In the genomic region with DNA sequence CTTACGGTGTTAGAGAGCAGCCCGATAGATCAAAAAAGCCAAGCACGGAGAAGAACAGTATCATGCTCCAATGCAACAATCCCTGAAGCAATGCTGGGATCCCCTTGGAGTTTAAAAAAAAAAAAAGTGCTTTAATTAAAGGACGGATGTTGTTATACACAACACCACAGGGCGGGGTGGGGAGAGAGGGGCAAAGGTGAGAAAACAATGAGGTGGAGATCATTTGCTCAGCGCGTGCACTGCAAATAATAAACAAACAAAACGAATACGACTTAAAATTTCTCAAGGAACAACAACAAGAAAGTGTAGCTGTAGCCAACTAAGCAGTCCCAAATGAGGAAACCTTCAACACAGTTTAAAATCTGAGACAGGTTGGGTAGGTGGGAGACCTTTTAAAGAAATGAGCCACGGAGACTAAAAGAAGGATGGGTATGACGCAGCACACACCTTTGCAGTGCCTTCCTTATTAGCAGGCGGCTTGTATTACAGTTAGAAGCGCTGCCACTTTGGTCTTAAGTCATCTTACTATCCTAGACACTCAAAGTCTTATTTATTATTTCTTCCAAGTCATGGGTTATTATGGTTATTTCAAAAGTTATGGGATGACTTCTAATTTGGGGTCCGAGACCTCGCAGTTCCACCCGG, we compare ENCODE assay signal across 8 mouse cellular contexts. TPM values are rescaled to one million over a fixed set of nuclear protein-coding genes. Genes with fewer than 3 reads are reported as not detected.
A peak's percentile ranks its signal among the peaks of the same experiment; 100 is the strongest.
DNase-seq lines count a peak whose midpoint lies in the region; ATAC-seq and TF ChIP-seq lines count a peak whose summit lies in the region.

No protein-coding gene starts in this region.

- H3K4me1 ChIP-seq in heart, embryonic 13.5 days: peaks cover 26% of the 10 kb centered on the region
- peaks cover 20% of the 10 kb centered on the region for H3K4me1 ChIP-seq in hindbrain, embryonic 12.5 days
- peaks cover 15% of the 10 kb centered on the region for H3K4me1 ChIP-seq in liver, postnatal 0 days (ENCODE audit: insufficient read depth)

- H3K9me3 ChIP-seq in heart, embryonic 13.5 days: no peaks in the 10 kb centered on the region
- H3K9me3 ChIP-seq in hindbrain, embryonic 12.5 days (replicated peaks): no peaks in the 10 kb centered on the region
- no peaks in the 10 kb centered on the region for H3K9me3 ChIP-seq in liver, postnatal 0 days (ENCODE audit: low read length)

- POLR2A ChIA-PET in Patski (lab: Charles Lee): interaction anchor here (1.7 kb wide), 2 partner anchors 10 to 14 kb away, joined by 5 read pairs; no protein-coding TSS in a partner anchor

- WGBS in heart, embryonic 13.5 days: 8% methylated on average over 16 of the region's 16 CpGs
- WGBS in hindbrain, embryonic 12.5 days: 10% methylated on average over 16 of the region's 16 CpGs
- 13% methylated on average over 16 of the region's 16 CpGs for WGBS in liver, postnatal 0 days (ENCODE audit: insufficient replicate concordance)

- H3K27ac ChIP-seq in heart, embryonic 13.5 days (replicated peaks): peak overlapping the region; percentile 90
- H3K27ac ChIP-seq in hindbrain, embryonic 12.5 days: peak overlapping the region; percentile 82
- H3K27ac ChIP-seq in liver, postnatal 0 days (ENCODE audit: low read depth): peak overlapping the region; percentile 93

- intact Hi-C loops in heart, postnatal 10 days (cut with DNase I): loop anchor here (1.0 kb wide), 1 partner anchor 26 kb away; the partner anchor contains the start of gene Tmem220

- H3K36me3 ChIP-seq in heart, embryonic 13.5 days: peaks cover 43% of the 10 kb centered on the region
- H3K36me3 ChIP-seq in hindbrain, embryonic 12.5 days: peaks cover 28% of the 10 kb centered on the region
- peaks cover 11% of the 10 kb centered on the region for H3K36me3 ChIP-seq in liver, postnatal 0 days (replicated peaks; ENCODE audit: insufficient read depth, low read length)

- no peak for DNase-seq in heart, postnatal 10 days
- no peak for DNase-seq in Patski (ENCODE audit: low read depth, low spot score)
- no peak for DNase-seq in liver, postnatal 0 days
- DNase-seq in adrenal gland, adult (ENCODE audit: inconsistent age in 2 of 2, low spot score in 1 of 2): no peak
- DNase-seq in spleen, postnatal 36 days (ENCODE audit: low spot score in 2 of 2): no peak
- DNase-seq in layer of hippocampus, postnatal 25 days (ENCODE audit: extremely low spot score in 1 of 2, low spot score in 1 of 2): no peak

- TF ChIP-seq CTCF in Patski (IDR thresholded peaks at IDR 0.05): no peak
- no peak for TF ChIP-seq CTCF in liver, postnatal 0 days (IDR thresholded peaks at IDR 0.05; ENCODE audit: low read depth)

- in situ Hi-C loops in Patski (cut with MboI; ENCODE audit: low pct_unique_long_range_greater_than_20kb): no loop called here

- H3K9ac ChIP-seq in heart, embryonic 13.5 days: peak overlapping the region; percentile 95
- H3K9ac ChIP-seq in hindbrain, embryonic 12.5 days: peak overlapping the region; percentile 73
- H3K9ac ChIP-seq in liver, postnatal 0 days (replicated peaks): peak overlapping the region; percentile 85

- peak overlapping the region; percentile 87 for H3K4me2 ChIP-seq in heart, embryonic 13.5 days
- H3K4me2 ChIP-seq in hindbrain, embryonic 12.5 days (replicated peaks): peak overlapping the region; percentile 64
- peak overlapping the region; percentile 83 for H3K4me2 ChIP-seq in liver, postnatal 0 days (ENCODE audit: low read depth, low read length)

- H3K27me3 ChIP-seq in heart, embryonic 13.5 days (replicated peaks): no peaks in the 10 kb centered on the region
- H3K27me3 ChIP-seq in Patski: no peaks in the 10 kb centered on the region
- no peaks in the 10 kb centered on the region for H3K27me3 ChIP-seq in hindbrain, embryonic 12.5 days
- no peaks in the 10 kb centered on the region for H3K27me3 ChIP-seq in liver, postnatal 0 days (ENCODE audit: insufficient read depth, low read length)

- CTCF ChIA-PET in Patski (lab: Charles Lee): interaction anchor here (1.0 to 1.9 kb wide), 2 partner anchors 11 to 28 kb away, joined by 4 to 6 read pairs; no protein-coding TSS in a partner anchor

- peak overlapping the region; percentile 99 for H3K4me3 ChIP-seq in heart, embryonic 13.5 days
- H3K4me3 ChIP-seq in hindbrain, embryonic 12.5 days: peak overlapping the region; percentile 84
- H3K4me3 ChIP-seq in liver, postnatal 0 days (ENCODE audit: low read depth, low read length): peak overlapping the region; percentile 85

- ATAC-seq in heart, embryonic 13.5 days (ENCODE audit: extremely low read depth, insufficient number of reproducible peaks, low FRiP score, low TSS enrichment): no peak
- peak; percentile 38 for ATAC-seq in Patski
- ATAC-seq in hindbrain, embryonic 12.5 days (ENCODE audit: low FRiP score): peak; percentile 69
- ATAC-seq in liver, postnatal 0 days: peak; percentile 44

- no peak for TF ChIP-seq EP300 in liver, postnatal 0 days (IDR thresholded peaks at IDR 0.05; ENCODE audit: low read depth)

RNA-seq across cellular contexts. Expression of gene Adprm, which starts 0.6 kb away (rescaled TPM):
- 16.0 and 19.4 TPM in 2 replicates for polyA plus RNA-seq in heart, embryonic 13.5 days (2015; fragmentation: Nextera tagmentation; extraction: Ambion mirVana)
- total RNA-seq in heart, postnatal 10 days (2021): 10 to 100 TPM; 14.5 to 15.8 TPM
- 27.9 TPM for polyA plus RNA-seq in Patski (2021)
- polyA plus RNA-seq in hindbrain, embryonic 12.5 days (2016; fragmentation: Nextera tagmentation; extraction: Ambion mirVana): 37.8 and 39.6 TPM in 2 replicates
- polyA plus RNA-seq in liver, postnatal 0 days (2015; fragmentation: Nextera tagmentation; extraction: Ambion mirVana): 15.0 and 15.4 TPM in 2 replicates
- 10 to 100 TPM; 20.9 to 29.2 TPM for total RNA-seq in layer of hippocampus, postnatal 25 days (2021)

RNA-seq across cellular contexts. Expression of gene Sco1, which starts 0.7 kb away (rescaled TPM):
- polyA plus RNA-seq in heart, embryonic 13.5 days (2015; fragmentation: Nextera tagmentation; extraction: Ambion mirVana): 18.8 and 21.5 TPM in 2 replicates
- 10 to 100 TPM; 17.8 to 19.2 TPM for total RNA-seq in heart, postnatal 10 days (2021)
- polyA plus RNA-seq in Patski (2021): 16.2 TPM
- polyA plus RNA-seq in hindbrain, embryonic 12.5 days (2016; fragmentation: Nextera tagmentation; extraction: Ambion mirVana): 18.2 and 18.9 TPM in 2 replicates
- 7.4 and 7.7 TPM in 2 replicates for polyA plus RNA-seq in liver, postnatal 0 days (2015; fragmentation: Nextera tagmentation; extraction: Ambion mirVana)
- total RNA-seq in layer of hippocampus, postnatal 25 days (2021): 1 to 10 TPM; 8.3 to 9.5 TPM

RNA-seq across cellular contexts. Expression of gene Myh3, which starts 26.3 kb away (rescaled TPM):
- 0.75 and 1.6 TPM in 2 replicates for polyA plus RNA-seq in heart, embryonic 13.5 days (2015; fragmentation: Nextera tagmentation; extraction: Ambion mirVana)
- total RNA-seq in heart, postnatal 10 days (2021): under 1 TPM in 1 of 2 experiments, not detected in 1; 0.05 TPM
- 0.01 TPM for polyA plus RNA-seq in Patski (2021)
- polyA plus RNA-seq in hindbrain, embryonic 12.5 days (2016; fragmentation: Nextera tagmentation; extraction: Ambion mirVana): 4.3 and 26.2 TPM in 2 replicates
- polyA plus RNA-seq in liver, postnatal 0 days (2015; fragmentation: Nextera tagmentation; extraction: Ambion mirVana): 0.06 and 0.75 TPM in 2 replicates
- under 1 TPM; 0.59 to 0.66 TPM for total RNA-seq in layer of hippocampus, postnatal 25 days (2021)

RNA-seq across cellular contexts. Expression of gene Tmem220, which starts 26.8 kb away (rescaled TPM):
- 1.5 and 2.7 TPM in 2 replicates for polyA plus RNA-seq in heart, embryonic 13.5 days (2015; fragmentation: Nextera tagmentation; extraction: Ambion mirVana)
- 1 to 10 TPM; 1.4 to 1.8 TPM for total RNA-seq in heart, postnatal 10 days (2021)
- polyA plus RNA-seq in Patski (2021): 6.6 TPM
- 0.43 and 1.2 TPM in 2 replicates for polyA plus RNA-seq in hindbrain, embryonic 12.5 days (2016; fragmentation: Nextera tagmentation; extraction: Ambion mirVana)
- 4.2 and 4.9 TPM in 2 replicates for polyA plus RNA-seq in liver, postnatal 0 days (2015; fragmentation: Nextera tagmentation; extraction: Ambion mirVana)
- under 1 TPM; 0.52 to 0.66 TPM for total RNA-seq in layer of hippocampus, postnatal 25 days (2021)
